Mouse (Mus musculus) limb, embryonic 11.5 days (tissue): ENCODE measurements at regions not wholly inside any gene's neighbourhood (a gene's known extent, or its start where the extent isn't known, plus 50 kb on each side); places are given as distances from the start of the nearest gene placed in this dataset.

ENCODE experiments used
- ATAC-seq: fragments of 200-750 bp; cut with Nextera tagmentation; 2 replicates; pipeline ENCODE4 v1.8.0; 2017; ENCODE audit warnings: low read depth; ENCODE audit not compliant: insufficient number of reproducible peaks, low FRiP score, low TSS enrichment
- DNase-seq: peaks from one replicate; pipeline ENCODE4 v3.0.0-alpha.2; 2015; ENCODE audit warnings: low spot score
- H3K27ac ChIP-seq: fragments of 300-500 bp; sonication (generic); replicated peaks from 2 replicates; pipeline ENCODE4 v1.5.1; 2014; ENCODE audit warnings: low read depth, mild to moderate bottlenecking, low read length
- H3K27me3 ChIP-seq: fragments of 300-500 bp; sonication (generic); 2 replicates; pipeline ENCODE4 v1.6.1; 2014; ENCODE audit warnings: mild to moderate bottlenecking, low read length, mixed read lengths; ENCODE audit not compliant: control insufficient read depth, insufficient read depth
- H3K36me3 ChIP-seq: fragments of 300-500 bp; sonication (generic); 2 replicates; pipeline ENCODE4 v1.6.1; 2014; ENCODE audit warnings: mild to moderate bottlenecking, low read length, moderate library complexity, mixed read lengths; ENCODE audit not compliant: control insufficient read depth, insufficient read depth
- H3K4me1 ChIP-seq: fragments of 300-500 bp; sonication (generic); 2 replicates; pipeline ENCODE4 v1.6.1; 2014; ENCODE audit warnings: low read length, mixed read lengths; ENCODE audit not compliant: control insufficient read depth, insufficient read depth
- H3K4me2 ChIP-seq: fragments of 300-500 bp; sonication (generic); 2 replicates; pipeline ENCODE4 v1.6.1; 2014; ENCODE audit warnings: low read depth, mild to moderate bottlenecking, moderate library complexity; ENCODE audit not compliant: severe bottlenecking
- H3K4me3 ChIP-seq: fragments of 300-500 bp; sonication (generic); 2 replicates; pipeline ENCODE4 v1.5.1; 2014; ENCODE audit warnings: low read depth, low read length
- H3K9ac ChIP-seq: fragments of 300-500 bp; sonication (generic); 2 replicates; pipeline ENCODE4 v1.6.1; 2014; ENCODE audit warnings: mild to moderate bottlenecking, low read length
- H3K9me3 ChIP-seq: fragments of 300-500 bp; sonication (generic); 2 replicates; pipeline ENCODE4 v1.6.1; 2016; ENCODE audit warnings: low read length; ENCODE audit not compliant: control insufficient read depth
- WGBS: fragments of 180-500 bp; shearing (Covaris S2); extraction: QIAGEN DNeasy Blood & Tissue Kit; methylation state at CpG from one replicate; pipeline ENCODE4 v1.1.7; 2014; 5-methylcytosine and 5-hydroxymethylcytosine counted together

DNA sequence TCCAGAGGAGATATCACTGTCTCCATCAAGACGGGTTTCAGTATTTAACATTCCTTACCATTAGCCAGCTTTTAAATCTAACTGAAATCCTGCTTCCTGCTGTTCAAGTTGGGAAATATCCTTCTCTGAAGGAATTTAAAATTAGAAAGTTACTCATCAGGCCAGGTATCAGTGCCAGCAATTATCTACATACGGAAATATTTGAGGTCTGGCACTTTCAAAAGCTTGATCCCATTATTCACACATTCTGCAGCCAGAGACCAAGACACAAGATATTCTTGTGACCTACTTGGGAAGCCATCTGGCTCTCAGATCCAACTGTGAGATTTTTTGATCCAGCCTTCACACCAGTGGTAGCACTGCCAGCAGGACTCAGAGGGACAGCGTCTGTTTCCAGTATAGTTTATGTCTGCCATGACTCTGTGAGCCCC, 386.8 kb downstream of the Efnb2 start:
- H3K27me3 ChIP-seq, result no peaks in the 10 kb centered on the region
- H3K9ac ChIP-seq, result no peak overlapping the region
- no peaks in the 10 kb centered on the region for H3K9me3 ChIP-seq
- H3K36me3 ChIP-seq, result no peaks in the 10 kb centered on the region
- no peak overlapping the region for H3K4me2 ChIP-seq
- H3K4me3 ChIP-seq, result no peak overlapping the region
- ATAC-seq (no peak), DNase-seq (no peak)
- H3K4me1 ChIP-seq, result no peaks in the 10 kb centered on the region
- 62% methylated on average over 3 of the region's 3 CpGs for WGBS
- no peak overlapping the region for H3K27ac ChIP-seq

DNA sequence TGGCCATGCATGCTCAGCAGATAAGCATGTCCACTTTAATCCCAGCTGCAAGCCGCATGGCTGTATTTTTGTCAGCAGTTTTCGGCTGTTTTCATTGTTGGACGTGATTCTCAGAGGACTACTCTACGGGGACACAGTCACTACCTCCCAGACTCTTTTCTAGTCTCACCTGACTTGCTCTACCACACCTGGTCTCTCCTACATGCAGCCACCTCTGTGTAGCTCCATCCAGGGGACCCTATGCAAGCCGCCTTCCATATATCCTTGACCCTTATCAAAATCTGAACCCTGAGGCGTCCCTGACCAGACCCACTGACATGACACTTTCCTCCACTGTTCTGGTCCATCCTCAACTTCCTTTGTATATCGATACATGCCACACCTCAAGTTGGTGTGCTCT, 402.2 kb downstream of the Efnb2 start:
- Histone ChIP-seq H3K4me2 (no peak overlapping the region), H3K4me1 (peaks cover 8% of the 10 kb centered on the region; the same call in 1 of the 2 replicates), H3K4me3 (no peak overlapping the region), H3K9me3 (no peaks in the 10 kb centered on the region), H3K27me3 (no peaks in the 10 kb centered on the region), H3K9ac (no peak overlapping the region), H3K36me3 (no peaks in the 10 kb centered on the region), H3K27ac (no peak overlapping the region)
- WGBS, result 91% methylated on average over 7 of the region's 7 CpGs
- ATAC-seq, result no peak
- DNase-seq, result no peak

DNA sequence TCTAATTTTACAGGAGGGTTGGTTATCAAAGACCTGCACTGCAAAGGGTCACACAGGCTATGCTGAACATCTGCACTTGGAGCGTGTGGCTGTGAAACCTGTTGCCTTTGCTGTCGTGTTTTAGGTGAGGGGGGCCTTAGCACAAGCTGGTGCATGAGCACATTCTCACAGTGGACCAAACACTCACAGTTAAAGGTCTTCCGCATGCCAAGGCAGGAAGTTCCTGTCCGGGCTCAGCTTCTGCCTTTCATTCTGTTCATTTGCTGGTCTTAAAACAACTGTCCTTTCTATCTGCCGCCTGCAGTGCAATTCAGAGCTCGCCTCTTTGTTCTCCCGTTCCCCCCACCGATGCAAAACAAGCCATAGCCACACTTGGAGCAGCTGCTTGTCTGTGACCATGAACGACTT, 402.8 kb downstream of the Efnb2 start:
- 23% methylated on average over 9 of the region's 9 CpGs for WGBS
- no peak overlapping the region for H3K4me2 ChIP-seq
- DNase-seq (no peak), ATAC-seq (no peak)
- peaks cover 8% of the 10 kb centered on the region; the same call in 1 of the 2 replicates for H3K4me1 ChIP-seq
- H3K9ac ChIP-seq, result no peak overlapping the region
- no peak overlapping the region for H3K4me3 ChIP-seq
- no peaks in the 10 kb centered on the region for H3K27me3 ChIP-seq
- no peaks in the 10 kb centered on the region for H3K36me3 ChIP-seq
- H3K27ac ChIP-seq, result no peak overlapping the region
- H3K9me3 ChIP-seq, result no peaks in the 10 kb centered on the region

DNA sequence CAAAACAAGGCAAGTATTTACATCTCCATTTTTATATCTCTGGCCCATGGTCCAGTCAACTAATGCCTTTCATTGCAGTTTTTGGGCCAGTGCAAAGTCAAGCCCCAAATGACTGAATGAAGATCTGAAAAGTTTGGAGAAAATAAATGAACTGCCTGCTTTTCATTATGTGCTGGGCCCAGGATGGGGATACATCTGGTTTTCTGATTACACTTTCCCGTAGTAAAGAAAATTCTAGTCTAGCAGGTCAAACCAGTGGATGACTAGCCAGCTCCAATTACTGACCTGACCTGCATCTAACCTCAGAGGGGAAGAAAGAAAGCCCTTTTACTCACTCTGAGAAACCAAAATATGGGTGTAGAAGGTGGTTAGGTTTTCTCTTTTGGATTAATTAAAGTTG, 404.7 kb downstream of the Efnb2 start:
- ATAC-seq, result no peak
- WGBS, result 4% methylated on average over 1 of the region's 1 CpGs

DNA sequence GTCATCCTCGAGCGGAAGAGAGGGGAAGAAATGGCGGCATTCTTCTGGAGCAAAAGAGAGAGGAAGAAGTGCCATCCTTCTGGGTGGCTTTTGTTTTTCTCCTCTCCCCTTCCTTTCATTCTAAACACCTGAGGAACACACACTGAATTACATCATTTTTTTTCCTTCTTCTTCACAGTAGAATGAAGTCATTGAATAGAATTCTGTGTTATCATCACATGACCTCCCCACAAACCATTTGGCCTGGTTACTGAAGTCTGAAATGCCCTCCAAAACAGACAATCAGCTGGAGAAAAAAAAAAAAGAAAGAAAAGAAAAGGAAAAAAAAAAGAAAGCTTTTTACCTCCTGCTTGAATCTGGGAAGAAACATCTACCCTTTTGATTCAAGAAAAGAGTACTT, 406.6 kb downstream of the Efnb2 start:
- no peak for ATAC-seq
- H3K9ac ChIP-seq, result no peak overlapping the region
- H3K4me1 ChIP-seq, result peaks cover 8% of the 10 kb centered on the region; the same call in 1 of the 2 replicates
- H3K36me3 ChIP-seq, result no peaks in the 10 kb centered on the region
- DNase-seq, result no peak
- no peaks in the 10 kb centered on the region for H3K9me3 ChIP-seq
- H3K27ac ChIP-seq, result no peak overlapping the region
- no peaks in the 10 kb centered on the region for H3K27me3 ChIP-seq
- 98% methylated on average over 3 of the region's 3 CpGs for WGBS
- no peak overlapping the region for H3K4me2 ChIP-seq
- no peak overlapping the region for H3K4me3 ChIP-seq

More for the DNA sequence above, 404.7 kb downstream of the Efnb2 start:
- Histone ChIP-seq H3K4me1 (peaks cover 8% of the 10 kb centered on the region; the same call in 1 of the 2 replicates), H3K27ac (no peak overlapping the region), H3K4me2 (no peak overlapping the region), H3K9ac (no peak overlapping the region), H3K4me3 (no peak overlapping the region), H3K9me3 (no peaks in the 10 kb centered on the region), H3K36me3 (no peaks in the 10 kb centered on the region), H3K27me3 (no peaks in the 10 kb centered on the region)
- DNase-seq, result peak; percentile 34

DNA sequence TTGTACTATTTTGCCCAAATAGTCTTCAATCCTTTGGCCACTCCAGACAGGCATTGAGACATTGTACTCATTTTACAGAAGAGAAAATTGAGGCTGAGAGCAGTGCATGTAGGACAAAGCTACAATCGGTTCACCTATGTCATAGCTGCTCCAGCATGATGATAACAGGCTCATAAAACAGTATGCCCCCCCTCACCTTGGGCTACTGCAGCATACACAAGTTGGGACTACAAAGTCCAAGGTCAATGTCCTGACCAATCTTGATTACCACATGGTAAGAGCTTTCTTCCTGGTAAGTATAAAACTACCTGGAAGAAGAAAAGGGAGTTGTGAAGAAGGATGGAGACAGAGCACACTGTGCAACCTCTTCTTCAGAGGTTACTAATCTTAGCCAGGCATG, 416.4 kb downstream of the Efnb2 start:
- WGBS, result 79% methylated on average over 1 of the region's 1 CpGs
- ATAC-seq, result no peak

DNA sequence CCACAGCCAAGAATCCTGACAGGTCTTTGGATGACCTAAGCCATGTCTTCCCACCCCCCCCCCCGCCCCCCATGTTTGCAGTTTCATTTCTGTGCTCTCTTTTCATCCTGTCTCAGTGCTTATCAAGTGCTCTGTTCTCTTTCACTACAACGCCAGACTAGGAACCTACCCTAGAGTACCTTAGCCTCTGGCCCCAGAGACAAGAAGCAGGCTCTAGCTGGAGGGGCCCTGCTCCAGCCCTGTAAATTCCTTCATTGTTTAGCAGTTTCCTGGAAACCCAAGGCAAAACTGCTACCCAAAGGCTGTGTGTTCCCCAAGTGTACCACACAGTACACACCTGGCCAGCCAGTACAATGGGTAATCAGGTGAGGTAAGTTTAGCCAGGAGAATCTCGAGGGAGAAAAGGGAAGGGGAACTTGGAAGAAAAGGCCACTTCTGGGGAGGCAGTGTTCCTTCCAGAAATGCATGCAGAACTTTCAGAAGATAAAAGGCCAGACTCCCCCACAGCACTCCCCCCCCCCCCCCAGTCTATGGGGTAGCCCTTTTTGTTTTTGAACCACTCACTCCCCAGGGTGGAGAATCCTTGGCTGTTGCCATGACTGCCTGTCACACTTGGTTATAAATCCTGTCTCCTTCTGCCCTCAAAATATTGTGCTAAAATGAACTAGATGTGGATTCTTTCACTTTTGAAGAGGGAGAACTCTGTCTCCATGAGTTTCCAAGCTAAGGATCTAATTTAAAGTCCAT, 419.1 kb downstream of the Efnb2 start:
- DNase-seq, result no peak
- no peak overlapping the region for H3K4me2 ChIP-seq

More for the DNA sequence above, 416.4 kb downstream of the Efnb2 start:
- Histone ChIP-seq H3K36me3 (no peaks in the 10 kb centered on the region), H3K4me1 (peaks cover 5% of the 10 kb centered on the region), H3K4me3 (no peak overlapping the region), H3K27ac (no peak overlapping the region), H3K9ac (no peak overlapping the region), H3K4me2 (no peak overlapping the region), H3K9me3 (no peaks in the 10 kb centered on the region), H3K27me3 (no peaks in the 10 kb centered on the region)
- DNase-seq, result no peak

DNA sequence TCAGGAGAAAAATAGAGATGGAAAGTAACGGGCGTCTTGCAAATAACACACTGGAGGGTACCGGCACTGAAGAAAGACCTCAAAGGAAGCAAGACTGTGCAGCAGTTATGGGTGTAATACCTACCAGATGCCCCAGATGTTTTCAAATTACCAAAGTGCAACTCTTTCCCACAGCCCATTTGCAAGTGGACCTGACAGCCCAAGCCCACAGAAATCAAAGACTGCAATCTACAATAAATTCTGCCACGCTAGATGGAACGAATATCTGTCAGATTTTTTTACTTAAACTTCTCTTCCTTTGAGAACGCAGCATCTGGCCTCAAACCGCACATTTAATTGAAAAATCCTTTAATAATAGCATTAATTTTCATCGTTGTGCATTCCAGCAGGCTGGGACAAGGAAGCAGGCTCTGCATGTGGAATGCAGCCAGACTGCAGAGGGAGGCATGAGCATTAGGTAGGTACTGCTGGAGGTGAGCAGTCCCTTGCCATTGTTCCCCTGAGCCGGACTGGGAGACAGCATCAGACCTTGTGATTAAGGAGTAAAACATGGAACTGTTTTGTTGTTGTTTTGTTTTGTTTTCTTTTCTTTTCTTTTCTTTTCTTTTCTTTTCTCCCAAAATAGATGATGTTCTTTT, 419.9 kb downstream of the Efnb2 start:
- no peaks in the 10 kb centered on the region for H3K9me3 ChIP-seq
- DNase-seq, result peak; percentile 58
- no peak overlapping the region for H3K9ac ChIP-seq
- H3K27ac ChIP-seq, result no peak overlapping the region
- H3K27me3 ChIP-seq, result no peaks in the 10 kb centered on the region
- no peak overlapping the region for H3K4me3 ChIP-seq
- 17% methylated on average over 9 of the region's 9 CpGs for WGBS
- ATAC-seq, result peak; percentile 88
- peaks cover 5% of the 10 kb centered on the region for H3K4me1 ChIP-seq
- H3K4me2 ChIP-seq, result no peak overlapping the region
- no peaks in the 10 kb centered on the region for H3K36me3 ChIP-seq

More for the DNA sequence above, 419.1 kb downstream of the Efnb2 start:
- 0 out of 2 replicates have a peak overlapping the region, but pooled peaks have one; percentile 15 for H3K27ac ChIP-seq
- H3K9ac ChIP-seq, result no peak overlapping the region
- peaks cover 5% of the 10 kb centered on the region for H3K4me1 ChIP-seq
- no peaks in the 10 kb centered on the region for H3K27me3 ChIP-seq
- 36% methylated on average over 3 of the region's 3 CpGs for WGBS
- H3K36me3 ChIP-seq, result no peaks in the 10 kb centered on the region
- no peak overlapping the region for H3K4me3 ChIP-seq
- ATAC-seq, result no peak
- H3K9me3 ChIP-seq, result no peaks in the 10 kb centered on the region
